Mouse (Mus musculus) mesoderm, embryonic 11.5 days (tissue): ENCODE measurements around the gene Bco2.

ENCODE experiments used
- DNase-seq: peaks from one replicate; pipeline ENCODE4 v3.0.0-alpha.2; 2012; ENCODE audit warnings: low read depth, low spot score

Bco2 gene

GRCm38 (mm10) chr9:50515462-50515861, 39.5 kb downstream of the Bco2 start:
- no peak for DNase-seq

GRCm38 (mm10) chr9:50507570-50507969, 47.4 kb downstream of the Bco2 start:
- no peak for DNase-seq

GRCm38 (mm10) chr9:50505405-50505804, 49.6 kb downstream of the Bco2 start:
- no peak for DNase-seq

- no peak for DNase-seq
These were observed 52.0 kb downstream of the Bco2 start for GRCm38 (mm10) chr9:50502949-50503348.

DNA sequence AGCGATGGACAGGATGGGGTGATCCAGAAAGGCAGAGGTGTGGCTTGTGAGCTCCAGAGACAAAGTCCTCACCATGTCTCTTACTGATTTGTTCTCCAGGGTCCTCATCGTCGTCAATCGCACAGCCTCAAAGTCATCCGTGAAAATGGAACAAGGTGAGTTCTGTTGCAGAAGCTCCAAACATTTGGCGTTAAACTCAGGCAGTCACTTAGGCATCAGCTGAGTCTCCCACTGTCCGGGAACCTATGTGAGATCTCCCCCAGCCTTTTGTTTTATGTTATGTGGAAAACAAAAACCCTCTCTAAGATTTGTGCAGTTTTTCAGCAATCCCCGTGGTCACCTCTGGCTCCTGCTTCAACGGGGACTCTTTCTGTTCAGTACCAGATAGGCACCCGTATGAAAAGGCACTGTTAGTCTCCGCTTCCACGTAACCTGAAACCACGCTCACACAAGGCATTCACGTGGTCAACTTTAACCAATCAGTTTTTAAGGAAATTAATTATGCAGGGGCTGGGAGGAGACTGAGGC, 53.9 kb downstream of the Bco2 start:
- peak; percentile 80 for DNase-seq

DNA sequence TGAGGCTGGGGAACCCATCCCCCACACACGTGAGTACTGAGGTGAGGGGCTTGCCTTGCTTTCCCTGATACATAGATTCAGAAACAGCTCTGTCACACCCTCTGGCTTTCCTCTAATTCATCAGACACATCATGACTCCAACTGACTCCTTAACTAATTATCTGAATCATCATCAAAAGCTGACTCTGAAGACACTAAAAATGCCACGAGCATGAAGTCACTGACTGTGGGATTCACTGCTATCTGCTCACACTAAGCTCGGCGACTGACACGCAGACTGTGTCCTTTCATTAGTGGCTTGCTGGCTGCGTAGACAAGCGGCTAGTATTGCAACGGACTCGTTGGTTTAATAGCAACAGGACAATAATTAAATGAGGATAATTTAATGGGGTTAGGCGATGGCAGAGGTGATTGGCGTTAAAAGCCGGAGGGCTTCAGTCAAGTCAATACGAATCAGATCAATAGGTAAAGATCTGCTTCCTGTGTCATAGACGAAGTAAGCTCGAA, 54.5 kb downstream of the Bco2 start:
- DNase-seq = no peak

GRCm38 (mm10) chr9:50499781-50500180, 55.2 kb downstream of the Bco2 start:
- no peak for DNase-seq

DNA sequence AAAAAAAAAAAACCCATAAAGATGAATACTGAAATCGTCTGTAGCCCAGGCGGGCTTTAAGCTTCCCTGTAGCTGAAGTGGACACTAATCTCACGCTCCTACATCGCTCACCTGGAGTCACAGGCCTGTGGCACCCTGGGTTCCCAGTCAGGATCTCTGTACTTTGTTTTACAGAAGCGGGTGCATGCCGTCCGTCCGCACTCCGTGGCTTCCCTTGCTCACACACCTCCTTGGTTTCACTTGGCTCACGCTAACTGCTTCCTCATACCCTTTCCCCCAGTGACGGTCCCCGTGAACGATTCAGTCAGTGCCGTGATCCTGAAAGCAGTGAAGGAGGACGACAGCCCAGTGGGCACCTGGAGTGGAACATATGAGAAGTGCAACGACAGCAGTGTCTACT, 56.2 kb downstream of the Bco2 start:
- DNase-seq = no peak

DNA sequence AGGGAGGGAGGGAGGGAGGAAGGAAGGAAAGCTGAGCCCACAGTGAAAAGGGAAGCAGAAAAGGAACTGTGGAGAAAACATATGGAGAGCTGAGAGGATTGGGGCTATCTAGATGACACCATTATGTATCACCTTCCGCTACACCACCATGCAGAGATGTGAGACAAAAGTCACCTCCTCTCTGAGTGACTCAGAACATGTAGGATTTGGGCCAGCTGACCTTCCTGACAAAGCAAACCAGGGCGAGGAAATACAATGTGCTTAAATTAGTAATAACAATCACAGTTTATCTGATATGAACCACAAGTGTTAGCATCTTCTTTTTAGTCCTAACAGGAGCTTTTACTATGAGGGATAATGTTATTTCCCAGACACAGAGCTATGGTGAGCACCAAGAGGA, 57.4 kb downstream of the Bco2 start:
- no peak for DNase-seq

GRCm38 (mm10) chr9:50497076-50497475, 57.9 kb downstream of the Bco2 start:
- no peak for DNase-seq

- no peak for DNase-seq
These were observed 58.4 kb downstream of the Bco2 start for GRCm38 (mm10) chr9:50496546-50496945.

- DNase-seq = no peak
These were observed 58.9 kb downstream of the Bco2 start for GRCm38 (mm10) chr9:50496151-50496505.

DNA sequence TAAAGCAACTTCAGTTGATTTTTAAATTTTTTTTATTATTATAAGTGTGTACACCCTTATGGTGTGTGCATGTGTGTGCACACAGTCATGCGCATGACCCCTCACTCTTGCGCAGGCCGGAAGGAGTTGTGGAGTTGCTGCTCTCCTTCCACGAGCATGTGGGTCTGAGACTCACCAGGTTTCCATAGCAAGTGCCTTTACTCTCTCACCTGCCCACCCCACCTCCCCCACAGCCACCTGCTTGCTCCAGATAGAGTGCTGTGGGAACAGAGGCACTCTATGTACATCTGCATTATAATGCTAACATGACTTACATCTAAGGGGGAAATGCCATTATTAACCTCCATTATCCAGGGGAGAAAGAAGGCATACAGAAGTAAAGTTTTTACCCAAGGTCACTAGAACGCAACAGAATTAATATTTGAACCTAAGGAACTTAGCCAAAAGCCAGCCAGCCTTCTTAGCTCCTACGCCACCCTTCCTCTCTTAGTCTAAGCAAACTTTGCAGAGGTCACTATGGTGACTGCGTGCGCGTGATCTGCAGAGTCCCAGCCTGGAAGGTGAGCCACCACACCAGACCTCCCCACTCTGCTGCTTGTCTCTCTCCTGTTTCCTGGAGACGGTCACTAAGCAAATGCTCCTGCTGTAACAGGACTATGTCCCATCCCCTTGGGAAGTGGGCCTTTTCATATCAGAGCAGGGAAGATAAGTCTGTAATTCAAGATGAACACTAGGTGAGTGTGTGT, 59.4 kb downstream of the Bco2 start:
- no peak for DNase-seq

- no peak for DNase-seq
These were observed 60.7 kb downstream of the Bco2 start, which contains the start of gene Plet1 for GRCm38 (mm10) chr9:50494311-50494710. TSS of gene Plet1 (plus strand) at chr9:50494525.

- no peak for DNase-seq
These were observed 61.2 kb downstream of the Bco2 start for GRCm38 (mm10) chr9:50493777-50494176.

GRCm38 (mm10) chr9:50491531-50492045, 63.4 kb downstream of the Bco2 start:
- no peak for DNase-seq

DNA sequence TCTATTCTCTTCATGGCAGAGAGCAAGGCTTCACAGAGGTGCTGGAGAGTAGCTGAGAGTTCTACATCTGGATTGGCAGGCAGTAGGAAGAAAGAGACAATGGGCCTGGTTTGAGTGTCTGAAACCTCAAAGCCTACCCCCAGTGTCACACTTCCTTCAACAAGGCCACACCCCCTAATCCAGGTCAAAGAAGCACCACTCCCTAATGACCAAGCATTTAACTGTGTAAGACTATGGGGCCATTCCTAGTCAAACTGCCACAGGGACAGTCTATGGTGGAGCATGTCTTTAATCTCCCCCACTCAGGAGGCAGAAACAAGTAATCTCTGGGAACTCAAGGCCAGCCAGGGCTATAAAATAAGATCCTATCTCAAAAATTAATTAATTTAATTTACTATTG, 64.1 kb downstream of the Bco2 start:
- no peak for DNase-seq

- DNase-seq = no peak
These were observed 69.5 kb downstream of the Bco2 start for GRCm38 (mm10) chr9:50485521-50485920.
